Mouse (Mus musculus): ENCODE measurements around the gene Cntnap2.

Gene Cntnap2

DNA sequence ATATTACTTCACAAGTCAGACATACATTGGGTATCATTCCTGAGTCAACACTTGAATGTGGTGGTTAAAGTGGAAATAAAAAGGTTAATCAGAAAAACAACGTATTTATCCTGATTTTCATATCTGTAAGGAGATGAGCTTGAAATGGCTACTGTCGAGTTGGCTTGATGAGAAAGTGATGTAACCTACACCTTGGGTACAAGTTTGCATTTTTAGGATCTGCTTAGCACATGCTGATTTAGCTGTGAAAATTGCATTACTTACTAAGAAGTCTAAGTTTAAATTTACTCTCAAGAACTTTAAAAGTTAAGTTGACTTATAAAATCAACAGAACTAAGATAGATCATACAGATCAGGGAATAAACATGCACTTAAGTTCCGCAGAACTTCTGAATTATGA, 879.1 kb downstream of the Cntnap2 start:
- no peak for DNase-seq (ENCODE audit: low spot score in 2 of 2)

DNA sequence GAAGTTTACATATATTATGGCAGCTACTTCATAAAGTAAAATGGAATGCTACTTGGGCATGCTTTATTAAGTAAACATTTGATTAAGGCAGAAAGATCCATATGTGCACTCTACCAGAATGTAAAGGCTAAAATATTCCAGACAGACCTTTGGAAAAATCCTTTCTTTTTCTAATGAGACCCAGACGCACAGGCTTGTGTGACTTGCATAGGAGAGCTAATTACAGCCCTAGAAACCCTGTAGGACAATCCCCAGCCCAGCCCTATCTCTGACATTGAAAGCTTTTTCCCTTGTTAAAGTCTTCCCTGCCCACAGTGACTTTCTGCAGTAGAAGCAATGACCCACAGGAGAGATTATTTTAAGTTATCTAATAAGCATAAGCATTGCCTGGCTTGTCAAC, 879.6 kb downstream of the Cntnap2 start:
- DNase-seq (ENCODE audit: low spot score in 2 of 2) = no peak

DNA sequence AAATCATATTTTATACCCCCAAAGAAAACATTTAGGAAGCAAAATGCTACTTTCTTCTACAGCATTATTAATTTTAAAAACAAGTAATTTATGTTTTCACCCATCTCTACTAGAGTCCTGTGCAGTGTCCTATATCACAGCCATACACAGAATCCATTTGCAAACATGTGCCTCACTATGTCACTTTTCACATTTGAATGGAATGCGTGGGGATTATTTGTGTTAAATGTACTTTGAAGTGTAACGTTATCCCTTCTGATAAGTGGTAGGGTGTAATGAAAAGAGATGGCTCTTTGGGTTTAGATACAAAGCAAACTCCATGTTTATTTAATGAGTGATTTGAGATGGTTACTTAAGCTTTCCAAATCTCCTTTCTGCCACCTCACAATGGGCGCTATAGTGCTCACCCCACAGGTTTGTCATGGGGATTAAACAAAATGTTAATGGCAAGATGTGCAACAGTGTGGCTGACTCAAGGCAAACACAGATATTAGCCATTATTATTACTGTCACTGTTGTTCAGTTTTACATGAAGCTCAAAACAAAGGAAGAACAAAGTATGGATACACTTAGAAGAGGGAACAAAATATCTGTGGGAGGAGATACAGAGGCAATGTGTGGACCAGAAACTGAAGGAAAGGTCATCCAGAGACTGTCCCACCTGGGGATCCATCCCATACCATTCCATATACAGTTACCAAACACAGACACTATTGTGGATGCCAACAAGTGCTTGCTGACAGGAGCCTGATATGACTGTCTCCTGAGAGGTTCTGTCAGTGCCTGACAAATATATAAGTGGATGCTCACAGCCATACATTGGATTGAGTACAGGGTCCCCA, 886.2 kb downstream of the Cntnap2 start:
- DNase-seq (ENCODE audit: low spot score in 2 of 2) = no peak

DNA sequence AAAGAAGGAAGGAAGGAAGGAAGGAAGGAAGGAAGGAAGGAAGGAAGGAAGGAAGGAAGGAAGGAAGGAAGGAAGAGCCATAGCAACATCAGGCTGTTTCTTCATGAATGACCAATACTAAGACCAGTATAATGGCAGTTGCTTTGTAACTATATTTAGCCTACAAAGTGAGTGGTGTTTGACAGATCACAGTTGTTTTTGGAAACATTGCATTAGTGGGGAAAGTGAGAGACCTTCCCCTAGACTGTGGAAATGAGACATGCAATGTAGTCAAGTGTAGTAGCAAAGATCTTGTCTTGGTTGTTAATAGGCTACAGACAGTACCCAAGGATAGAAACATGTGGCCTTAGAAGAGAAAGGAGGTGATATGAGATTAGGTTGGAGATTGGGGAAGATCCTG, 895.6 kb downstream of the Cntnap2 start:
- DNase-seq (ENCODE audit: low spot score in 2 of 2) = no peak

DNA sequence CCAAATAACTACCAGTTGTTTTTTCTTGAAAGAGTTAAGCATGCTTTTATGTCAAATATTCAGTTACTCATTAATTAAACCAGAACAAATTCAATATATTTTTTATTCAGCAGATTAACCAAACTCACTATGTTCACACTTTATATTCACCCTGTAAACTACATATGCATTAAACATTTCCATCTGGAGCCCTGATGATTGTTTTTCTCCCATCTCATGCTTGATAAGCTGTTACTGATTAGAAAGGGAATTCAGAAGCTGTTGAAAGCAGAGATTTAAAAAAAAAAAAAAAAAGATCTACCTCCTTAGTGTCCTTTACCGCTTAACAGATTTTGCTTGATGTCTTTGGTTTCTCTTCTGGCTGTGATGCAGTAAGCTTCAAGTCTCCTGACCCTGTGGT, 905.3 kb downstream of the Cntnap2 start:
- no peak for DNase-seq (ENCODE audit: low spot score in 2 of 2)

DNA sequence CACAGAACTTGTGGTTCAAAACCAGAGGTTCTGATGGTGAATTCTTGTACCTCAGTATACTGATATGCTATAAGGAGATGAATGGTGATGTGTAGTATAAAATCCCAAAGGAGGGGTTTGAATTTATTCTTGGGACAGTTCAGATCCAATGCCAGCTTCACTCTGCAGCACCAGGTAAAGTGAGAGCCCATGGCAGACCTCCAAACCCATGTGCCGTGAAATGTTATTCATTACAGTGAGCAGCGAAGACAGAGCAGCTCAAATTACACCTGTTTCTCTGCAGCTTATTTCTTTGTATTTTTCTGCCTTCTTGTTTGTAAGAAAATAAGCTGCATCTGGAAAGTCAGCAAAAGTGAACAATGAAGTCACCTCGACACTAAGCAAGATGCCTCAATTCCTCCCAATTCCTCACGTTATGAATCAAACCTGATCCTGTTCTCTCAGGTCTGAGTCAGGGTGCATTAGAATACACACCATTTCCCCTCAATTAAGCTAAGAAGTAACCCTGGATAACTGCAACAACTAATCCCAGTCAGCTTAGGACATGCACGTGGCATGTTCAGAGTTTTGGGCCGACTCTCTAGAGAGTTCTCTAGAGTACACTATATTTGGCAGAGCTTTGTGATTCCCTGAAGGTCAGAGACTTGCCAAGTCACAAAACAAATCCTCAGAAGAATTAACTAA, 915.5 kb downstream of the Cntnap2 start:
- no peak for DNase-seq (ENCODE audit: low spot score in 2 of 2)

DNA sequence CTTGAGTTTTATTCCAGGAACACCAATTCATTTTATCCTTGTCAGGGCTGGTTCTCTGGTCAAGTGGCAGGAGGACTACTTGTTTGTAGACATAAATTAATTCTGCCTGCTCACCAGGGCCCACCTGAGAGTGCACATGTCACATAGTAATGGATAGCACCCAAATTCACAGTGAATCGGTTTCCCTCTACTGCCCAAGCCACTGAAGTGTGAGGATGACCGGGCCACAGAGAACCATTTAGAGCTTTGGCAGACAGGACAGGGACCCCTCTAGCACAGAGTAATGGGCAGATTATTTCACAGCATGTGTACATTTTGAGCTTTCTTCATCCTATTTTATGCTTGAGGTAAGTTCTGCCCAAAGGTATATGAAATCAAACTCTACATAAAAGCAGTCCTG, 920.0 kb downstream of the Cntnap2 start:
- DNase-seq (ENCODE audit: low spot score in 2 of 2) = no peak

DNA sequence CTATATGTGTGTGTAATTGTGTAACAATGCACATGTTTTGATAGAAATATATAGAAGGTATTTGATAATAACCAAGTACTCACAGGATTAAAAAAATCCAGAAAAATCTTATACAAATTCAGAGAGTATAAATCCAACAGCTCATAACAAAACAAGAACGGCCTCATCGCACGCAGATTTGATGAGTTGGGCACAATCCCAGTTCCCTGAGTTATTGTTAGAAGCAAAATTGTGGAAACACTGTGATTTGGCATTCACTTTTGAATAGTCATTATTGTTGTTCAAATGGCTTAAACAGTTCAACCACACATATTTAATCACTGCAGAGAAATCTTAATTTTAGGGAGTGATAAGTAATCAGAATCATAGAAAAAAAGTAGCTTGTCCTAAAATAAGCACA, 928.9 kb downstream of the Cntnap2 start:
- no peak for DNase-seq (ENCODE audit: low spot score in 2 of 2)

DNA sequence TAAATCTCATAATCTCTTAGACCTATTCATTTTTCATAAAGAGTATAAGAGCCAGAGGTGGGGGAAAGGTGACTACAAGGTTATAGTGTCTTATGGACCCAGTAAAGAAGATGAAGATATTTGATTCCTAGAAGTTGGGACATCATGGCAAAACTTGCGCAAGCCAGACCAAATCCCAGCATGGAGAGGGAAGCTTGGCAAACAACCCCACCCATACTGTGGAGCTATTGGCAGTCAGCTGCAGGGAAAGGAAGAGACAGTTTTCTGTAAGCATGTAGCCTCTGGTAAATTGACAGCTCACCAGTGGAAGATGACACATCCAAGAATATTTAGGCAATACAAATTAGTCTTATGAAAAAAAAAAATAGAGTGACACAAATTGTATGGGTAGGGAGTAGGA, 931.9 kb downstream of the Cntnap2 start:
- DNase-seq (ENCODE audit: low spot score in 2 of 2) = no peak

DNA sequence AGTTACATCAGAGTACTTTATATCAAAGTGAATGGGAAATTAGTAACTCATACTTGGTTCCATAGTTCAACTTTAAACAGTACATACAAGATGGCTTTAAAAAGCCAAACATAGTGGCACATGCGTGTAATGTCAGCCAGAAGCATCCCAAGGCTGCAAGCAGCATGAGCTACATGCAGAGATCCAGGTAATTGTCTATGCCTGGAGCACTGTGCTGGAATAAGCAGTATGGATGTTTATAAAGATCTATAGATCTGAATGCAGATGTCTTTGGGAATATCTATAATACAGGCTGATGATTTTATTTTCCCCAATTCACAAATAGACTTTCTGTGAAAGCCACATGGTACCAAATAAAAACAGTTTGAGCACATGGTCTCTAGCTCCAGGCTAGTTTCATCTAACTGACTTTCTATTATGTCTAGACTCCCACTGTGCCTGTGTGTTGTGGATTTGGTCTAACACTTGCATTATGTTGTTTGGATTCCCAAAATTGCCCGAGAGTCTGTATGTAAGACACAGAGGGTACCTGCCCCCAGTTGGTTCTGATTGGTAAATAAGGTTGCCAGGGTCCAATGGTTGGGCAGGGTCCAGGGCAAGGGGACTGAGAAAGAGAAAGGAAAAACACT, 963.5 kb downstream of the Cntnap2 start:
- DNase-seq (ENCODE audit: low spot score in 2 of 2) = no peak

DNA sequence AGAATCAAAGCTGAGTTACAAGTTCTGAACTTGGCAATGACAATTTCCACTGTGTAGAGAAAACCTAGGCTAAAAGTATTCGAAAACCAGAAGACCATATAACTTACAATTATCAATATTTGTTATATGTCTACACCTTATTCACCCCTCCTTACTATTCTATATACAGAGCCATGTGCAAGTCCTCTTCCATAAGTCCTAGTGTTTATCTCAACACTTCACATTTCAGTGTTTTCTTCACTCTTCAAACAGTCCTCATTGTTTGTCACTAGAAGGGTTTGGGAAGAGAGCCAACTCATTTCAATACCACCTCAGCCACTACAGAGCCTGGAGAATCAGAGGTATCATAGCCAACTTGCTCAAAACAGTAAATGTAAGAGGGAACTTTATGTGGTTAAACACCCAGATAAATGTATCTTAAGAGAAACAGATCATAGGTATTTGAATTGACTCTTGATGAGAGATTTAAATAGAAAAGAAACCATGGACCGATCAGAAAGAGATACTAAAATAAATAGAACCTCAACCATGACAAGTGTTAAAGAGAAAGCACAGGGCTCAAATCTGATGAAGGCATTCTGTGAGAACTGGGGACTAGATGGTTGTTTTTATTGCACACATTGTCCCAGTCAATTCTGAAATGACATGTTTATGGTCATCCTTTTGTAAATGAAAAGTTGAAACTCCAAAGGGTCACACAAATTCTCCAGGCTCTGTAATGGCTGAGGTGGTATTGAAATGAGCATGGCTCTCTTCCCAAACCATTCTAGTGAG, 972.9 kb downstream of the Cntnap2 start:
- no peak for DNase-seq (ENCODE audit: low spot score in 2 of 2)

DNA sequence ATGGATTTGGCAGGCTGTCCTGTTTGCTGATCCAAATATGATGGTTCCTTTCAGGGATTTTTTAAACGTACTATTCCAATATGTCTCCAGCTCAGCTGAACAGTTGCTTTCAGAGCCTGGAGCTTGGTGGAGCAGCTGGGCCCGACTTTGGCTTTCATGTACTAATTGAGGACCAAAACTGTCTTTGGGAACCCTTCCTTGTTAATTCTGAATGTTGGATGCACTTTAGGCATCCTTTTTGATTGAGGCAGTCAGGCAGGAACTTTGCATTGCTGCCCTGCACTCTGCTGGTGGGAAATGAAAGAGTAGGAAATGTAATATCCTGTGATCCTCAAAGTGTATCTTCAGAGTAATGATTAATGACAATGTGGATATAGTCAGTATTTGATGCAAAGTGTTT, 974.0 kb downstream of the Cntnap2 start:
- no peak for DNase-seq (ENCODE audit: low spot score in 2 of 2)

DNA sequence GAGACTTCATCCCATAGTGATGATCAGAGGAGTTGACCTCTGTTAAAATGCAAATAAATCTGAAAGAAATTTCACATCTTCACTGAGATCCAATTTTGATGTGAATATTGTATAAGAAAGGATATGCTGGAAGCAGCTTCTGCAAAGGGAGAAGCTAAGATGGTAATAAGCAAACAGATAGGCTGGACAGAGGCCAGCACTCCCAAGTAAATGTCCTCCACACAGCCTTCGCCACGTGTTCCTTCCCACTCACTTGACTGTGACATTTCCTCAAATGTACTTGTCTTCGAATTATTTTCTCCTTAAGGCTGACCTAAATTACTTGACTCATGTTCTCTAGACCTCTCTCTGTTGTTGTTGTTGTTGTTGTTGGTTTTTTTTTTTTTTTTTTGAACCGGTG, 981.5 kb downstream of the Cntnap2 start:
- no peak for DNase-seq (ENCODE audit: low spot score in 2 of 2)

DNA sequence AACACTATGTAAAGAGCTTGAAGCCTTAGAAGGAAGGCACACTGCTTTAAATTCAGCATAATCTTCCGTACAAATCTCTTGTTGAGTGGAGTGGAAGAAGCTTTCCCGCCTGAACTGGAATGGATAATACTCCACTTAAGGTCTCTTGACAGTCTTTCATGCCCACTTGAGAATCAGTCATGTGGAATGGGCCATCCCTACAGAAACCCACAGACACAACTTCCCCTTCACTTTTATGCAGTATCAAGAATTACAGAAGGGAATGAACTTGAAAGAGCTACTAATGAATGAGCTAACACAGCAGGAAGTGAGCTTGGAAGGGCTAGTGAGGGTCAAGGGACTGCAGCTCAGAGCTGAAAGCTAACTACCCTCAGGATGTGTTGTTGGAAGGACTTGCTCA, 1021.1 kb downstream of the Cntnap2 start:
- DNase-seq (ENCODE audit: low spot score in 2 of 2) = no peak

DNA sequence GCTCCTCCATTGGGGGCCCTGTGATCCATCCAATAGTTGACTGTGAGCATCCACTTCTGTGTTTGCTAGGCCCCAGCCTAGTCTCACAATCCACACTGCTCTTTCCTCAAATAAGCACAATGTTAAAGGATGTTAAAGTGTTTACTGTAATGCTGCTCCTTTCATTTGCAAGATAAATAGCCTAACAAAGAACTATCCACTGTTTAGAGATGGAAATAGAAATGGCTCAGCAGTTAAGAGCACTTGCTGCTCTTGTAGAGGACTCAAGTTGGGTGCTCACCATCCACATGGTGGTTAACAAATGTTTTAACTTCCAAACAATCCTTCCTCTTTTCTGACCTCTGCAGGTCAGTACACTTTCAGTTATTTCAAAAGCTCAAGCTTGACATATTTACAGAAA, 1022.3 kb downstream of the Cntnap2 start:
- no peak for DNase-seq (ENCODE audit: low spot score in 2 of 2)

DNA sequence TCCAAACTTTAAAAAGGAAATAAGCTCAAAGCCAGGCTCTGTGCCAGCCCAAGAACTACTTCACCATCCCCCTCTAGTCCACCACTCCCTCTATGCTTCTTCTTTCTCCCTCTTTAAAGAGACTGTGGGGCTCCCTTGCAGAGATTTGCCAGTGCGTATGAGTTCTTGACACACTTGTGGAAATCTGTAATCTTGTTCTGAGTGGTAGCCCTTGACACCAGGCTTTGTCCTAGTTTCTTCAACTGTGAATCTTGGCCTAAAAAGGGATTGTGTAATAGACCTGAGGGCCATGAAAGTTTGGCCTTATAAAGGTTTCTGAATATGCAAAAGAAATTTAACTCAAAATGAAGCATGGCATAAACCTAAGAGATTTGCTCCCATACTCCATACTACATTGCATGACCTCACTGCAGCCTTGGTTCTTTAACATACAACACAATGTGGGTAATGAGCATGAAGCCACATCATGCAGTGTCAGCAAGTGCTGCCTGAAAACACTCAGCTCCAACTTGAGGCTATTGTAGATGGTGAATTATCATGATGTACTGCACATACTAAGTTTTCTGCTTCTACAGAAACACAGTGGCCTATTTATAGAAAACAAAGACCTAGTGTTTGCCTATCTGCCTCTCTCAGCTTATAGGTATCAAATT, 1084.2 kb downstream of the Cntnap2 start:
- DNase-seq (ENCODE audit: low spot score in 2 of 2) = no peak

DNA sequence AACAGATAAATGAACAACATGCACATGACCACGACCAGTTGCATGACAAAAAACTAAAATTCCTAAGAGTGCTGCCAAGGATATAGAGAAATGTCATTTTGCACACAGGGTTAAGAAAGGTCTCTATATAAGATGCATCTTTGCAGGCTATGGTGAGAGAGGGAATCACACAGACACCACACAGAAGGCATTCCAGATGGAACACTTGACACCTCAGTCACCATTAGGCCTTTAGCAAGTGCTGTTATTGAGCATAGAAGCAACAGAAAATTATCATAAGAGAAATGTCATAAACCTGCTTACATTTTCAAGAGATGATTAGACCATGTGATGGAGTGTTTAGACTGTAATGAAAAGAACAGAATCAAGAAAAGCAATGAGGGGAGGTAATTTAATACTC, 1107.7 kb downstream of the Cntnap2 start:
- no peak for DNase-seq (ENCODE audit: low spot score in 2 of 2)

DNA sequence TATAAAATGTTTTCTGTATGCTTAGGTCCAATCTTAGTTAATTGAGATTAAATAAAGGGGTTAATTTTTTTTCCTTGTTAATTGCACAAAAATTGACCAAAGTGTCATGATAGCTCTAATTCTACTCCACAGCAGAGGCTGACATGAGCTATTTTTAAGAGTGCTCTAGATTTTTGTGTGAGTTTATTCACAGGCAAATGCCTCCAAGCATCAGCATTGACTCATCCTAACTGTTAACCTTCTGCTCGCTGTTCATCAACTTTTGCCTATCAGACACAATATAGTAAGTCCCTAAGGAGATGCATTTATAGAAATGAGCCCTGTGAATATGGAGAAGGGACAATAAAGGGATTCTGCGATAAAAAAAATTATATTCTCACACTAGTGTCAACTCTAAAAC, 1138.1 kb downstream of the Cntnap2 start:
- no peak for DNase-seq (ENCODE audit: low spot score in 2 of 2)

DNA sequence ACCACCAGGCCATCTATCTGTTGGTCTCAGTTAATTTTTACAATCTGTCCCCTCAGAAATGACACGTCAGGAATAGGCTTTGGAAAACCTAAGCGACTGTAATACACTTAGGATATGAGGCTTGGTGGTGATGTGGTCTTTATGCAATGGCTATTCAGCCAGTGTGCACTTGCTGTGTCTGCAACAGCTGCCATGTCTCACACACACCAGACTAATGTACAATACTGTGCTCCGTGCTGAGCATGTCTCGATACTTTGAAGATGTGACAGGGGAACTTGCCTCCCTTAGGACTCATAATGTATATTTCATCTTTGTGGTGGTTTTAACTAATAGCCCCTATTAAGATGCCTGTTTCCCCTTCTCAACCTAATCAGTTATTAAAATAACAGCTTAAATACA, 1142.7 kb downstream of the Cntnap2 start:
- DNase-seq (ENCODE audit: low spot score in 2 of 2) = no peak

DNA sequence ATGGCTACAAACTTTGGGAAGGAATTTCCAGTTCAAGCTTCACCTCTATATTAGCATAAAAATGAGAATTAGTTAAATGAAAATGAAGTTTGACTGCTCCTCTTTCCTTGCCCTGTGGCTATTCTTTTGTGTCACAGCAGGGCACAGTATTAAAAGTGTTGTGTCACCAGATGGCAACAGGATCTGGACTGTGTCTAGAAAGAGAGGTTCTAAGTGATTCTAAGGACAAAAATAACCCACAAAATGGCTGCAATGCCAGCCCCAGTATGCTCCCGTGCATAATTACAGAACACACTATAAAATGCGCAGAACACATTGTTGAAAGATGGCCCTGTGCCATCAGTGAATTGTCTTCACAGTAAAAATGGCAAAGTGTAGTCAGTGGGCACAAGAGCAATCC, 1146.4 kb downstream of the Cntnap2 start:
- DNase-seq (ENCODE audit: low spot score in 2 of 2) = no peak

DNA sequence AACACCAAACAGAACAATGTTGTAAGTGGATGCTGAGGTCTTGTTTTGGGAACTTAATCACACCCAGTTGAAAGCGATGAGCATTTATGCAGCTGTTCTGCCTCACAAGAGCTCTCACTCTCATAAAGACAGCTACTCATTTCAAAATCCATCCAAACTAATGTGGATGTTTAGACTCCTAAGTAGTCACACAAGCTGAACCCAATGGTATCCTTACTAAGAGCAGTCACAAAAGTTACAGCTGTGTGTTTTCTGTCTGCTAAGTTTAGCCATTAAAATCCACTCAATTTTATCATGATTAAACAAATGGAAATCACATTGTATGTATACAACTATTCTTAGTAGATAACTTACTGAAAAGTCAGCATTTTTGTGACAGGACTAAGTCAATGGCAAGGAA, 1173.7 kb downstream of the Cntnap2 start:
- DNase-seq (ENCODE audit: low spot score in 2 of 2) = no peak

DNA sequence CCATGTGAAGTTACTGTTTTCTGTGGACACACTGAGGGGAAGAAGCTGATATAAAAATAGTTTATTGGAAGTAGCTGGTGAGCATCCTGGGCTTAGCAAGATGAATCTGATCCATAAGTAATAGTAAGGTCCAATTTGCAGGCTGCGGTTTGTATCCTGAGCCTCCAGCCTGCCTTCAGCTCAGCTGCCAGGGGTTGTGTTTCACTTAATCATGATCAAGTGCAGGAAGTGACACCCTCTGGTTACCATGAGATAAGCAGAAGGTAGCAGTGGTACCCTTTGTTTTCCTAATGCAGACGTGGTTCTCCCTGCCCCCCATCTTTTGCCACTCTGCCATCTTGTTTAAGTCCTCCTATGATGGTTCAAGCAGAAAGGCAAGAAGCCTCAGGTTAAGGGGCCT, 1181.2 kb downstream of the Cntnap2 start:
- DNase-seq (ENCODE audit: low spot score in 2 of 2) = no peak

All from natural killer cell, adult 2 months (primary cell).